Mouse (Mus musculus): ENCODE measurements at regions not wholly inside any gene's neighbourhood (a gene's known extent, or its start where the extent isn't known, plus 50 kb on each side); places are given as distances from the start of the nearest gene placed in this dataset.

DNA sequence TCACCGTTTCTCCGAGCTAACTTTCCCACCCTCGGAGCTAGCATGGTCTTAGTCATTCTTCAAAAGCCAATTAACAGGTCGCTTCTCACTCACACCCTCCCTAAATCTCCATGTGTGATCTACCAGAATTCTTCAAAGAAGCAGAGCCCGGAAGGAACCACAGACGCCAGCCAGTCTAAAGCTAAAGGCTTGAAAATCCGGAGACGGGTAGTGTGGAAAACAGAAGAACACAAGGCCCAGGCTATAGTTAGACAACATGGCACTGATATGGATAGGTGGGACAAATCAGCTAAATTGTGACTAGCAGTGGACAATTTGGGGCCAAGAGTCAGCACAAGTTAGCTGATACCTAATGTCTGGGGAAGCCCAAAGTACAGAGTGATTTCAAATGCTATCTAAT is 387.0 kb upstream of the Trpc7 start:
- DNase-seq (ENCODE audit: low read depth, low spot score): no peak

DNA sequence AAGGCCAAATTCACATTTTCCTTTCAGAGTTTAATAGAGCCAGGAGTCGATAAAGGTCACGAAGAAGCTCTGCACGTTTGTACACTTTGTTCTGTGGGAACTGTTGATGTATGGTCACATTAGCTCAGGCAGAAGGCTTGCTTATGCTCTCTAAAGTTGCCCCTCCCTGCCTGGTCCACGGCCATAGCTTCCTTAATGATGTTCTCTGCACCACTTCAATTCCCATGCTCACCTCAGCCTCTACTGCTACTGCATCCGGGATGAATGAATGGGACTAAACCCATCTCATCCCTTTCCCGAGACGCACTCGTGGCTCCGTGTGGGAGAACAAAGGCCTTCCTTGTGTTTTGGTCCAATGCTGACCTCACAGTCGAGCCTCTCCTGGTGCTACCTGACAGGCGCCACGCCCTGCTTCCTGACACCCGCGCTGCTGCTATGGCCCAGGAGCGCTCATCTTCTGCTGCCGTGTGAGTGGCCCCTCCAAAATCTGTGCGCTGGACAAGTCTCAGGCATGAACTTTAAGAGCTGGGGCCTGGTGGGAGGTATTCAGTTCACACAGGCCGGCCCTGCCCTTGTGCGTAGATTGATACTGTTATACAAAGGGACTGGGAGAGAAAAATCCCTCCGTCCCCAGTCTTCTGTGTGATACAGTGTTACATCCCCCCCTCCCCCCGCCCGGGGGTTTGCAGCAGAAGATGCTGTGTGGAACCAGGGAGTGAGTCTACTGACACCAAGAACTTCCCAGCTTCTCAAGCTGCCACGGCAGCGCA is 386.3 kb upstream of the Trpc7 start:
- no peak for DNase-seq (ENCODE audit: low read depth, low spot score)

- peak; percentile 70 for DNase-seq (ENCODE audit: low read depth, low spot score)
Observed at GRCm38 (mm10) chr13:57281504-57281903, 385.7 kb upstream of the Trpc7 start.

- peak; percentile 46 for DNase-seq (ENCODE audit: low read depth, low spot score)
Observed at GRCm38 (mm10) chr13:57278580-57278979, 382.8 kb upstream of the Trpc7 start.

DNA sequence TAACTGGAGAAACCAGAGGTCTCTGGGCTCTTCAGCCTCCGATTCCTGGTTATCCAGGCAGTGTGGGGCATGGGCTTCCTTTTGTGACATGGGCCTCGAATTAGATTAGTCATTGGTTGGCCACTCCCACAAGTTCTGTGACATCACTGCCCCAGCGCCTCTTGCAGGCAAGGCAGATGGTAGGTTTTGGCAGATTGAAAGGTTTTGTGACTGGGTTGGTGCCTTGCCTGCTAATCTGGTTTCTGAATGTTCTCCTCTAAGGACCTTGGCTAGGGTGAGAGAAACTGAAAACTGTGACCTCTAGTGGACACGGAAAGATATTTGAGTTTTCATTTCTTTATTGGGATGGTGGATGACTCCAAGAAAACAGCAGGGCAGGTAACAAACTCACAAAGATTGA is 381.3 kb upstream of the Trpc7 start:
- DNase-seq (ENCODE audit: low read depth, low spot score): no peak

DNA sequence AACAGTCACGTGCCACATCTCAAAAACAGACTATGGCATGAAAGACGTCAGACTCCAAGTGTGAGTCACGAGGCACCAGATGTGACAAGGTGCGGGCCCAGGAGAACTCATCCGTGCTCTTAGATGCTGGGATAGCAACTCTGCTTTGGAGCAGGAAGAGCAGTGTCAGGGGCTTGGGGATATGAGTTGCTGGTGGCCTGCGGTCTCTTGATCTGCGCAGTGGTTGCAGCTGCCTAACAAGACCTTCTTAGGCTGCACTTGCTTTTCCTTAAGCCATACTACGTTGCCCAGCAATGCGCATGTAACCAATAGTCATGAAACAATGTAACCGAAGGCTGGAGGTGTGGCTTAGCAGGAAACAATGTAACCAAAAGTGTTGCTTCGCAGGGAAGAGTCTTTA is 380.1 kb upstream of the Trpc7 start:
- DNase-seq (ENCODE audit: low read depth, low spot score): no peak

DNA sequence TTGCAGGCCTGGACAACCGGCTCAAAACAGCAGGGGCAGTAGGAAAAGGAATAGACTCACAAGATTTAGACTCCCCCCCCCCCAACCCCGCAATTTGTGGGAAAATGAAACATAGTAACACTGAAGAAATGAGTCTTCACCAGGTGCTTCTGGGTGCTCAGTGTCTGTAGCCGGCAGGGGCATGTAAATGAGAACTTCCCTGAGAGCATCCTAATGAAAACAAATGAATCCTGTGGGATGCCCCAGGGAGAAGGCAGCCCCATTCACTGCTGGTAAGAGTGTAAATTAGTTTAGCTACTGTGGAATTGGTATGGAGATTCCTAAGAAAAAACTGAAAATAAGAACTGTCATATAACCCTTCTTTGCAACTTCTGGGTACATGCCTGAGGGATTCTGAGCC is 377.8 kb upstream of the Trpc7 start:
- DNase-seq (ENCODE audit: low read depth, low spot score): no peak

GRCm38 (mm10) chr13:57269614-57270013 is 373.8 kb upstream of the Trpc7 start:
- peak; percentile 76 for DNase-seq (ENCODE audit: low read depth, low spot score)

DNA sequence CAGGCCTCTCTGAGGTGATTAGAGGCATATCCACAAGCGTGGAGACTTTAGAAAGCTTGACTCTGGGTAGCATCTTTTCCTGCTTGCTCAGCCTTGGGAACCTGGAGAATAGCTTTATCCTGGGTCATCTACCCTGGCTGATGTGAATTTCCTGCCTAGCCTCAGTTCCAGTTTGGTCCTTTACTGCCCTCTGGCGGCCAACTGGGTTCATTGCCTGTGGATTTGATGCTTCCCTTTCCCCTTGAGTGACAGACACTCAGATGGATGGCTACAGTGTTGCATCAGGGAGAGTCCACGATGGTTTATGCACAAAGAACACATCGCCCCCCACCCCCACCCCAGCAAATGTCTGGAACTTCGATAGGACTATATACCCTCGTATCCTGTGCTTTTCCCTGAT is 364.1 kb upstream of the Trpc7 start:
- DNase-seq (ENCODE audit: low read depth, low spot score): peak; percentile 80

- DNase-seq (ENCODE audit: low read depth, low spot score): no peak
Observed at GRCm38 (mm10) chr13:57259474-57259873, 363.7 kb upstream of the Trpc7 start.

DNA sequence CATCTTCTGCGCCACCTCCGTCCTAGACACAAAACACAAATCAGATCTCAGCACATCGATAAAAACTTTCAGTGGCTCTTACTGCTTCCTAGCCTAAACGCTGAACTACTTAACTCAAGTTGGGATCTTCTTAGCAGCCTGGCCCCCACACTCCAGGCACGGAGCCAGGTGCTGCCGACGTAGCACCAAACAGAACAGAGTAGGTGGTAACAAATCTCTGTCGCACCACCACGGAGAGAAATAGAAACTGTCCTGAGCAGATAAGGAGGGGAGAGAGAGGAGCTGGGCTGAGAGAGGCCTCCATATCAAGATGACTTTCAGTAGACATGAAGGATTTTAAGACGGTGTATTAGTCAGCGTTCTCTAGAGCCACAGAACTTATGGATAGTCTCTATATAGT is 360.1 kb upstream of the Trpc7 start:
- DNase-seq (ENCODE audit: low read depth, low spot score): no peak

- no peak for DNase-seq (ENCODE audit: low read depth, low spot score)
Observed at GRCm38 (mm10) chr13:57249851-57250250, 354.1 kb upstream of the Trpc7 start.

DNA sequence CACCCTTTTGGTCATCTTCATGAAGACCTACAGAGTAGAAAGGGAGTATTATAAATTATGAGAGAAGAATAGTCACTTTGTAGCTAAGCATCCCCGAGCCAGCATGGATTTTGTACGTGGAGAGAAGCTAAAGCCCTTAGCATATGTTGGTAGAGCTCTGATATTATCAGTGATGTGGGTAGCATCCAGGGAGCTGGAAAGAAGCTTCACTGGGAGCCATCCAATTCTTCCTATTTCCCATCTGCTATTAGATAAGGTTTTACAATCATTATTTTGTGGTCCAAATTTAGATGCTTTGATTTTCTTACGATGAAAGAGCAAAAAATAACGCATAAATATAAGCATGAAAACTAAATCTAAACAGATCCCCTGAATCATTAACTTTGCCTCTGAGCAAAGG is 353.6 kb upstream of the Trpc7 start:
- DNase-seq (ENCODE audit: low read depth, low spot score): no peak

DNA sequence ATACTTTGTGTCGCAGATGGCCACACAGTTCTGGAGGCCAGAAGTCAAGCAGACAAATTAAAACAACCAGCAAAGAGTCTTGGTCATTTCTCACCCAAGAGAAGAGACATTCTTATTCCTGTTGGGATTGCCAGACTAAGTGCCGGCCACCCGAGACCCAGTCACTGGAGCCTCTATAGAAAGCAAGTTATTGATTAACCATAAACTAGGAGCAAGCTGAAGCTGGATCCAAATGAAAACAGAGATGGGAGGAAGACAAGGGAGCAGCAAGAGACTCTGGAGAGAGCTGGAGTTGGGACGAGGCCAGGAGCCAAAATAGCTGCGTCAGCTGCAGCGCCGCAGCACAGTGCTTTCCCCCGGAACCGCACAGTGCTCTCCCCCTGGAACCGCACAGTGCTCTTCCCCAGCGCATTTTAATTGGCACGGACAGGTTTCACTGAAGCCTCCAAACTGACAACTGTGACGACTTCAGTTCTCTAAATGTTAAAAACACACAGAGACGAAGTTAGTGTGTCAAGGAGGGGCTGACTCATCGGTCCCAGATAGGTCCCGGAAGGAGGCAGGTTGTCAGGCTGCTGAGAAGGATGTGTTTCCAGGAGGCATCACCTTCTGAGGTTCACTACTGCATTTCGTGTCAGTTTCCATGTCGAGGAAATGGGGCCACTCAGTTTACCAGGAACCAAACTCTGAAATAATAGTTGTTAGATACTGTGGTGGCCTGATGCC is 350.6 kb upstream of the Trpc7 start:
- no peak for DNase-seq (ENCODE audit: low read depth, low spot score)

- DNase-seq (ENCODE audit: low read depth, low spot score): no peak
Observed at GRCm38 (mm10) chr13:57236917-57237316, 341.1 kb upstream of the Trpc7 start.

- DNase-seq (ENCODE audit: low read depth, low spot score): no peak
Observed at GRCm38 (mm10) chr13:57236211-57236610, 340.4 kb upstream of the Trpc7 start.

GRCm38 (mm10) chr13:57232906-57233305 is 337.1 kb upstream of the Trpc7 start:
- DNase-seq (ENCODE audit: low read depth, low spot score): no peak

- DNase-seq (ENCODE audit: low read depth, low spot score): no peak
Observed at GRCm38 (mm10) chr13:57231666-57232065, 335.9 kb upstream of the Trpc7 start.

GRCm38 (mm10) chr13:57230253-57230652 is 334.5 kb upstream of the Trpc7 start:
- DNase-seq (ENCODE audit: low read depth, low spot score): no peak

DNA sequence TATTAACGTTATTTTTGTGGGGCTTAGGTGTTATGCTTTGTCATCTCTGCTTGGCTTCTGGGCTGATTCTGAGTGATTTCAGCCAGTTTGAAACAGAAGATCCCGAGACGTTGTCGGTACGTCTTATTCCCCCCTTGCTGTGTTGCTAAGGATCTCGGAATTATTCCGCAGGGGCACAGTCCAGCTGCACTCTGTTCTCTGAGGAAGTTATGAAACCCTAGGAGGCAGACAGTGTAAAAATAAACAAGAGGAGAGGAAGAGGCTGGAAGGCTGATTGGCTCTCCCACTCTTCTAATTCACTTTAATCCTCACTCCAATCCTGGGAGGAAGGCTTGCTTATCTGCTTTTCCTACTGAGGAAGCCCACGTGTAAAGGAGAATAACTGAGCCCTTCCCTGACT is 325.3 kb upstream of the Trpc7 start:
- no peak for DNase-seq (ENCODE audit: low read depth, low spot score)

DNA sequence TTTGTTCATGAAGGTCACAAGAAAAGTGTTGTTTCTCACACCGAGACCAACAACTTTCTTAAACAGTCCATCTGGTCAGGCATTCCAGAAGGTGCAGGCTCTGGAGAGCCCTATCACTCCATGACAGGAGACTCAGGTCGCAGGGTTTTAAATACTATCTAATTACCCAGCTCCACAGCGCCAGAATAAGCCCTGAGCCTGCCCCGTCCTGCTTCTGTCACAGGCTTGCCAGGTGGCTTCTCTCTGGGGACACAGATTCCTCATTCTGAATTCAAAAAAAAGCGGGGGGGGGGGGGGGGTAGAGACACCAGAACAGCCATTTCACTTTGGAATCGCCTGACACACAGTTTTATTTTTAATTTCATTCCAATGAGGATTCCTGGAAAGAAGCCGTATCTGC is 320.4 kb upstream of the Trpc7 start:
- DNase-seq (ENCODE audit: low read depth, low spot score): no peak

GRCm38 (mm10) chr13:57212251-57212650 is 316.5 kb upstream of the Trpc7 start:
- DNase-seq (ENCODE audit: low read depth, low spot score): no peak

GRCm38 (mm10) chr13:57191195-57191594 is 295.4 kb upstream of the Trpc7 start:
- DNase-seq (ENCODE audit: low read depth, low spot score): no peak
